10 mouse cellular contexts compared by ENCODE assay signal in the genomic region with DNA sequence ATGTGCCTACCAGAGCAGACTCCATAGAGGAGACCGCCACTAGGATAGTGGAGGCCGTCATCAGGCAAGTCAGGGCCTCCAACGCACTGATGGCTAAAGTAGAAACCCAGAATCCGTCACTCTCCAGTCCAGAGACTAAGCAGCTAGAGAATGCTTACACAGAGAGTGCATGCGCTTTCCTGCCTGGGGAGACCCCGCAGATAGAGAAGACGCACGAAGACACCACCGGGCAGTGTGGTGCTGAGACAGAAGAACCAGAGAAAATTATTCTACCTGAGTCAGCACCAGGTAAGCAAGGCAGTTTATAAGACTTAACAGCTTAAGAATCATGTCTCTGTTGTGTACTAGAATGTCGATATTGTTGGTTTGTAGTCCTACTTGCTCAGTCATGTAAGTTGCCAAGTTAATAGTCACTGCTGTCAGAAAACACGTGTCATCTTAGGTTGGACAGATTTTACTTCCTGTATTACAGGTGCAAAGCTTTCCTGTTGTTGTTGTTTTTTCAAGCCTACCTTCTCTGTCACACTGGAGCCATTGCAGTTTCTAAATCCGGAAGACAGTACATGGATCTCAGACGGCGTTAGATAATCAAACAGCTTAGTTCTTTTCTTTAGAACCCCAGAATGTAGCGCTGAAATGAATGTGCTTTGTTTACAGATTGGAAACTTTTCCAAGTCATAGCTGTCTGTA.
A peak's percentile ranks its signal among the peaks of the same experiment; 100 is the strongest.
DNase-seq lines count a peak whose midpoint lies in the region; ATAC-seq and TF ChIP-seq lines count a peak whose summit lies in the region.
"Had no signal": no experiment of that assay in that cellular context is flagged by ENCODE, and none has a peak within 500 bp of the region (broad histone marks: within the 10 kb centered on the region; RNA-seq: fewer than 3 reads in every experiment).

No protein-coding gene starts in this region.

- no peak for TF ChIP-seq CTCF in layer of hippocampus, adult 2 months (conservative IDR thresholded peaks at IDR 0.05)
- TF ChIP-seq CTCF in MEL (IDR thresholded peaks at IDR 0.05 in 2 of 3, conservative IDR thresholded peaks at IDR 0.05 in 1 of 3; ENCODE audit: control insufficient read depth in 1 of 3, insufficient read depth in 1 of 3, low read depth in 2 of 3, low read length in 3 of 3, poor library complexity in 1 of 3, severe bottlenecking in 1 of 3), result no peak
- no peak for TF ChIP-seq CTCF in liver, postnatal 0 days (IDR thresholded peaks at IDR 0.05; ENCODE audit: low read depth)

- no peak for TF ChIP-seq RAD21 in MEL (IDR thresholded peaks at IDR 0.05; ENCODE audit: low read depth, low read length)

- WGBS in liver, postnatal 0 days (ENCODE audit: insufficient replicate concordance), result 61% methylated on average over 15 of the region's 15 CpGs
- 85% methylated on average over 15 of the region's 15 CpGs for WGBS in midbrain, embryonic 16.5 days
- WGBS in forebrain, embryonic 16.5 days, result 84% methylated on average over 15 of the region's 15 CpGs

- H3K4me1 ChIP-seq in MEL (ENCODE audit: control insufficient read depth in 1 of 2, insufficient read depth in 2 of 2, low read length in 2 of 2), result peaks cover 11 to 13% of the 10 kb centered on the region in 2 experiments
- H3K4me1 ChIP-seq in erythroblast, embryonic 14.5 days (ENCODE audit: control insufficient read depth), result peaks cover 71% of the 10 kb centered on the region
- peaks cover 47% of the 10 kb centered on the region for H3K4me1 ChIP-seq in liver, postnatal 0 days (ENCODE audit: insufficient read depth)
- H3K4me1 ChIP-seq in midbrain, embryonic 16.5 days (ENCODE audit: control insufficient read depth, insufficient read depth, low read length), result no peaks in the 10 kb centered on the region
- H3K4me1 ChIP-seq in forebrain, embryonic 16.5 days (replicated peaks; ENCODE audit: control insufficient read depth, insufficient read depth, low read length), result no peaks in the 10 kb centered on the region

- H3K9me3 ChIP-seq in MEL (replicated peaks; ENCODE audit: insufficient read depth, low read length), result no peaks in the 10 kb centered on the region
- H3K9me3 ChIP-seq in erythroblast, embryonic 14.5 days (ENCODE audit: control insufficient read depth, low read length), result no peaks in the 10 kb centered on the region
- H3K9me3 ChIP-seq in liver, postnatal 0 days (ENCODE audit: low read length), result no peaks in the 10 kb centered on the region
- no peaks in the 10 kb centered on the region for H3K9me3 ChIP-seq in midbrain, embryonic 16.5 days (replicated peaks; ENCODE audit: control insufficient read depth, low read length, poor library complexity, severe bottlenecking)
- H3K9me3 ChIP-seq in forebrain, embryonic 16.5 days (ENCODE audit: control insufficient read depth, low read length), result no peaks in the 10 kb centered on the region

- TF ChIP-seq EP300 in MEL (IDR thresholded peaks at IDR 0.05; ENCODE audit: low read depth in 1 of 2, low read length in 2 of 2), result no peak
- no peak for TF ChIP-seq EP300 in liver, postnatal 0 days (IDR thresholded peaks at IDR 0.05; ENCODE audit: low read depth)

- peak overlapping the region; percentile 65 for H3K4me2 ChIP-seq in liver, postnatal 0 days (ENCODE audit: low read depth, low read length)
- H3K4me2 ChIP-seq in midbrain, embryonic 16.5 days (ENCODE audit: low read length), result no peak overlapping the region
- H3K4me2 ChIP-seq in forebrain, embryonic 16.5 days (ENCODE audit: low read length), result no peak overlapping the region
- H3K4me2 ChIP-seq: hindbrain, embryonic 14.5 days had no signal

- ATAC-seq in liver, postnatal 0 days, result peak; percentile 45
- no peak for ATAC-seq in midbrain, embryonic 16.5 days
- no peak for ATAC-seq in forebrain, embryonic 16.5 days
- ATAC-seq: Patski had no signal

- no peak for TF ChIP-seq POLR2A in MEL (IDR thresholded peaks at IDR 0.05; ENCODE audit: control insufficient read depth in 1 of 2, insufficient read depth in 1 of 2, low read depth in 1 of 2, low read length in 2 of 2, poor library complexity in 1 of 2)

- peak overlapping the region; percentile 45; the same call in 1 of the 2 replicates for H3K4me3 ChIP-seq in layer of hippocampus, adult 2 months
- H3K4me3 ChIP-seq in MEL (ENCODE audit: control insufficient read depth in 1 of 2, insufficient read depth in 1 of 2, low read depth in 2 of 2, low read length in 2 of 2), result peak overlapping the region; percentile 23 to 49; a peak in 2 of 4 replicates
- H3K4me3 ChIP-seq in erythroblast, embryonic 14.5 days (replicated peaks), result peak overlapping the region; percentile 76
- peak overlapping the region; percentile 51 for H3K4me3 ChIP-seq in liver, postnatal 0 days (ENCODE audit: low read depth, low read length)
- H3K4me3 ChIP-seq in midbrain, embryonic 16.5 days (ENCODE audit: low read depth, low read length), result no peak overlapping the region
- H3K4me3 ChIP-seq in forebrain, embryonic 16.5 days (replicated peaks; ENCODE audit: low read length), result no peak overlapping the region

- no peaks in the 10 kb centered on the region for H3K79me2 ChIP-seq in MEL (ENCODE audit: control insufficient read depth, insufficient read depth, low read length, poor library complexity)

- H3K27ac ChIP-seq in layer of hippocampus, adult 2 months, result peak overlapping the region; percentile 81
- H3K27ac ChIP-seq in MEL (ENCODE audit: control insufficient read depth, low read depth, low read length), result peak overlapping the region; percentile 14
- H3K27ac ChIP-seq in liver, postnatal 0 days (ENCODE audit: low read depth), result peak overlapping the region; percentile 92
- no peak overlapping the region for H3K27ac ChIP-seq in midbrain, embryonic 16.5 days (ENCODE audit: low read length)
- H3K27ac ChIP-seq in forebrain, embryonic 16.5 days (ENCODE audit: low read length), result no peak overlapping the region
- H3K27ac ChIP-seq: hindbrain, embryonic 14.5 days had no signal

- no peaks in the 10 kb centered on the region for H3K27me3 ChIP-seq in MEL (ENCODE audit: control insufficient read depth in 1 of 2, insufficient read depth in 2 of 2, low read length in 2 of 2)
- H3K27me3 ChIP-seq in erythroblast, embryonic 14.5 days (ENCODE audit: control insufficient read depth), result no peaks in the 10 kb centered on the region
- no peaks in the 10 kb centered on the region for H3K27me3 ChIP-seq in liver, postnatal 0 days (ENCODE audit: insufficient read depth, low read length)
- H3K27me3 ChIP-seq in midbrain, embryonic 16.5 days (ENCODE audit: control insufficient read depth, insufficient read depth, low read depth, low read length), result no peaks in the 10 kb centered on the region
- no peaks in the 10 kb centered on the region for H3K27me3 ChIP-seq in forebrain, embryonic 16.5 days (replicated peaks; ENCODE audit: control insufficient read depth, insufficient read depth, low read length)
- H3K27me3 ChIP-seq: Patski had no signal

- peaks cover 0 to 13% of the 10 kb centered on the region in 2 experiments; a peak in 2 of 4 replicates for H3K36me3 ChIP-seq in MEL (ENCODE audit: control insufficient read depth in 1 of 2, insufficient read depth in 2 of 2, low read length in 2 of 2)
- H3K36me3 ChIP-seq in erythroblast, embryonic 14.5 days (ENCODE audit: control insufficient read depth), result peaks cover 70% of the 10 kb centered on the region
- H3K36me3 ChIP-seq in liver, postnatal 0 days (replicated peaks; ENCODE audit: insufficient read depth, low read length), result peaks cover 46% of the 10 kb centered on the region
- no peaks in the 10 kb centered on the region for H3K36me3 ChIP-seq in midbrain, embryonic 16.5 days (ENCODE audit: control insufficient read depth, insufficient read depth, low read length)
- H3K36me3 ChIP-seq in forebrain, embryonic 16.5 days (ENCODE audit: control insufficient read depth, insufficient read depth), result no peaks in the 10 kb centered on the region

- no peak overlapping the region for H3K9ac ChIP-seq in MEL (ENCODE audit: control insufficient read depth, low read depth, low read length, poor library complexity, severe bottlenecking)
- peak overlapping the region; percentile 9; the same call in 1 of the 2 replicates for H3K9ac ChIP-seq in liver, postnatal 0 days (replicated peaks)
- no peak overlapping the region for H3K9ac ChIP-seq in midbrain, embryonic 16.5 days (ENCODE audit: low read depth, low read length)
- H3K9ac ChIP-seq in forebrain, embryonic 16.5 days (replicated peaks; ENCODE audit: low read depth, low read length), result no peak overlapping the region
- H3K9ac ChIP-seq: hindbrain, embryonic 14.5 days had no signal

- no peak for DNase-seq in layer of hippocampus, adult 2 months (ENCODE audit: low spot score in 2 of 2)
- no peak for DNase-seq in layer of hippocampus, adult 9-11 months
- DNase-seq in MEL (ENCODE audit: low read depth, low spot score), result peak; percentile 34
- no peak for DNase-seq in liver, postnatal 0 days
- DNase-seq in urinary bladder, postnatal 4 days (ENCODE audit: low spot score in 2 of 2), result no peak

TF ChIP-seq in MEL, 35 proteins besides CTCF, POLR2A, EP300 and RAD21:
- TF ChIP-seq E2F4 (IDR thresholded peaks at IDR 0.05; ENCODE audit: borderline replicate concordance, low read depth, low read length), result no peak
- TF ChIP-seq GATA1 (IDR thresholded peaks at IDR 0.05; ENCODE audit: low read depth, low read length), result no peak
- no peak for TF ChIP-seq MAZ (IDR thresholded peaks at IDR 0.05; ENCODE audit: low read depth, low read length)
- TF ChIP-seq MAX (IDR thresholded peaks at IDR 0.05; ENCODE audit: low read length), result peak; percentile 67
- 0 out of 2 replicates have a peak, but pooled peaks have one; percentile 7 for TF ChIP-seq ELF1 (IDR thresholded peaks at IDR 0.05; ENCODE audit: low read depth, low read length)

Comparison
In these comparisons a context has a peak if more than half of its experiments do, and no peak if none do; other contexts are left out.
1. H3K27ac ChIP-seq: peak in layer of hippocampus, adult 2 months (single experiment), MEL (single experiment) and liver, postnatal 0 days (single experiment); none in midbrain, embryonic 16.5 days (single experiment) and forebrain, embryonic 16.5 days (single experiment).
2. H3K4me3 ChIP-seq: peak in layer of hippocampus, adult 2 months (single experiment), MEL (2 of 2), erythroblast, embryonic 14.5 days (single experiment) and liver, postnatal 0 days (single experiment); none in midbrain, embryonic 16.5 days (single experiment) and forebrain, embryonic 16.5 days (single experiment).